Mouse (Mus musculus) CH12.LX (cell line): ENCODE measurements around the gene Eif5. TPM values are rescaled to one million over a fixed set of nuclear protein-coding genes. Genes with fewer than 3 reads are reported as not detected.

Experiments
- DNase-seq: peaks from one replicate; pipeline ENCODE4 v3.0.0-alpha.2; 2013; ENCODE audit errors: extremely low read depth
- H3K27ac ChIP-seq: 2 replicates; pipeline ENCODE4 v1.5.1; 2012; ENCODE audit warnings: low read depth, mild to moderate bottlenecking, control low read depth, moderate library complexity; ENCODE audit not compliant: insufficient read depth
- H3K27me3 ChIP-seq: replicated peaks from 2 replicates; pipeline ENCODE3; 2012; ENCODE audit warnings: inconsistent platforms
- H3K36me3 ChIP-seq, 2 experiments: replicated peaks in 1 of 2; 2 replicates each; pipeline versions ENCODE3 to v1.6.1; 2012; ENCODE audit warnings: inconsistent platforms in 1 of 2, low read length in 1 of 2, mild to moderate bottlenecking in 1 of 2, mixed read lengths in 1 of 2, moderate library complexity in 1 of 2; ENCODE audit not compliant: control insufficient read depth in 1 of 2, insufficient read depth in 1 of 2
- H3K4me1 ChIP-seq, 2 experiments: 2 replicates each; pipeline ENCODE4 v1.6.1; 2012; ENCODE audit warnings: inconsistent platforms in 1 of 2, moderate library complexity in 1 of 2; ENCODE audit not compliant: insufficient read depth in 2 of 2, control insufficient read depth in 1 of 2
- H3K4me2 ChIP-seq: 2 replicates; pipeline ENCODE4 v1.6.1; 2012; ENCODE audit warnings: low read depth, mild to moderate bottlenecking, control low read depth; ENCODE audit not compliant: poor library complexity, insufficient read depth, severe bottlenecking
- H3K4me3 ChIP-seq, 3 experiments: fragments of 150-350 bp in 1 of 3; sonication (generic) in 1 of 3; replicated peaks in 1 of 3; 2 replicates each; pipeline versions ENCODE3 to v1.5.1; 2011 to 2012; ENCODE audit warnings: low read depth in 2 of 3, low read length in 2 of 3, mild to moderate bottlenecking in 2 of 3, moderate library complexity in 2 of 3, control low read depth in 1 of 3, improper control_type of control experiment in 1 of 3, inconsistent platforms in 1 of 3, mixed read lengths in 1 of 3; ENCODE audit not compliant: poor library complexity in 1 of 3
- H3K79me2 ChIP-seq: replicated peaks from 2 replicates; pipeline ENCODE4 v1.6.1; 2012; ENCODE audit warnings: mild to moderate bottlenecking, moderate library complexity; ENCODE audit not compliant: control insufficient read depth, poor library complexity, insufficient read depth, severe bottlenecking; ENCODE audit errors: extremely low read depth
- H3K9ac ChIP-seq: 2 replicates; pipeline ENCODE4 v1.6.1; 2012; ENCODE audit warnings: low read depth, mild to moderate bottlenecking, control low read depth, moderate library complexity; ENCODE audit not compliant: insufficient read depth
- H3K9me3 ChIP-seq: replicated peaks from 2 replicates; pipeline ENCODE3; 2012; ENCODE audit warnings: low read length, inconsistent platforms, mixed read lengths
- ELF1 ChIP-seq: IDR thresholded peaks from 2 replicates; pipeline ENCODE4 v1.6.1; 2014; ENCODE audit warnings: low read depth, mild to moderate bottlenecking, inconsistent platforms, low read length, improper control_type of control experiment
- EP300 ChIP-seq: IDR thresholded peaks from 2 replicates; pipeline ENCODE4 v1.6.1; 2011; ENCODE audit warnings: low read length, improper control_type of control experiment
- HCFC1 ChIP-seq: IDR thresholded peaks from 2 replicates; pipeline ENCODE4 v1.6.1; 2012; ENCODE audit warnings: low read depth, mild to moderate bottlenecking, inconsistent platforms, low read length, improper control_type of control experiment
- IRF4 ChIP-seq: IDR thresholded peaks from 2 replicates; pipeline ENCODE4 v1.6.1; 2014; ENCODE audit warnings: low read depth, mild to moderate bottlenecking, inconsistent platforms, low read length, improper control_type of control experiment
- JUND ChIP-seq: conservative IDR thresholded peaks from 2 replicates; pipeline ENCODE4 v1.6.1; 2011; ENCODE audit warnings: low read depth, low read length, improper control_type of control experiment
- MXI1 ChIP-seq: IDR thresholded peaks from 2 replicates; pipeline ENCODE4 v1.6.1; 2011; ENCODE audit warnings: mild to moderate bottlenecking, low read depth, low read length, improper control_type of control experiment
- NELFE ChIP-seq: IDR thresholded peaks from 2 replicates; pipeline ENCODE4 v1.6.1; 2011; ENCODE audit warnings: low read depth, low read length, improper control_type of control experiment
- RAD21 ChIP-seq: IDR thresholded peaks from 2 replicates; pipeline ENCODE4 v1.6.1; 2011; ENCODE audit warnings: low read depth, mild to moderate bottlenecking, low read length, improper control_type of control experiment, moderate library complexity
- SMC3 ChIP-seq: IDR thresholded peaks from 2 replicates; pipeline ENCODE4 v1.6.1; 2011; ENCODE audit warnings: low read depth, low read length, improper control_type of control experiment
- UBTF ChIP-seq: IDR thresholded peaks from 2 replicates; pipeline ENCODE4 v1.6.1; 2012; ENCODE audit warnings: low read depth, mild to moderate bottlenecking, inconsistent platforms, low read length, improper control_type of control experiment, moderate library complexity
- USF2 ChIP-seq: conservative IDR thresholded peaks from 2 replicates; pipeline ENCODE4 v1.6.1; 2011; ENCODE audit warnings: low read depth, low read length, improper control_type of control experiment
- ZKSCAN1 ChIP-seq: IDR thresholded peaks from 2 replicates; pipeline ENCODE4 v1.6.1; 2012; ENCODE audit warnings: low read depth, inconsistent platforms, low read length, improper control_type of control experiment, borderline replicate concordance
- ZMIZ1 ChIP-seq: IDR thresholded peaks from 2 replicates; pipeline ENCODE4 v1.6.1; 2012; ENCODE audit warnings: low read depth, mild to moderate bottlenecking, inconsistent platforms, low read length, improper control_type of control experiment
- dilution Hi-C: fragments of 300-500 bp; cut with MboI; formaldehyde crosslinking; loops from 2 replicates; pipeline ENCODE4 v1.14.3; 2020; ENCODE audit warnings: low sequenced_read_pairs; ENCODE audit not compliant: extremely low pct_unique_long_range_greater_than_20kb, extremely low pct_ligation_motif_present
- in situ Hi-C: fragments of 300-500 bp; cut with MboI; formaldehyde crosslinking; loops from 3 replicates; pipeline ENCODE4 v1.14.3; 2019; ENCODE audit warnings: low sequenced_read_pairs, low pct_ligation_motif_present, low pct_unique_long_range_greater_than_20kb, mixed read lengths
- polyA plus RNA-seq: library from polyadenylated mRNA; unstranded; fragments of >175 nt; gene quantifications from 2 replicates; pipeline ENCODE4 v1.2.1, GENCODE M21; 2012; ENCODE audit warnings: low read depth; ENCODE audit not compliant: insufficient read length
- total RNA-seq, 2 experiments: library from RNA; depleted of rRNA; stranded (reverse); fragments of 300-350 nt in 1 of 2; fragments of >200 nt in 1 of 2; gene quantifications; 2 replicates each; pipeline ENCODE4 v1.2.3; 2012 to 2014

Gene Eif5
- total and polyA plus RNA-seq, 3 experiments, result 118 to 284 (median 156) TPM

GRCm38 (mm10) chr12:111518391-111518790 is 19.4 kb upstream of the Eif5 start:
- H3K79me2 ChIP-seq, result no peaks in the 10 kb centered on the region
- H3K36me3 ChIP-seq, result no peaks in the 10 kb centered on the region
- H3K4me1 ChIP-seq, result peaks cover 7 to 29% of the 10 kb centered on the region in 2 experiments
- no peak overlapping the region for H3K4me3 ChIP-seq
- in situ Hi-C loops, result no loop called here
- no peak for DNase-seq
- H3K4me2 ChIP-seq, result no peak overlapping the region
- dilution Hi-C loops, result no loop called here
- no peaks in the 10 kb centered on the region for H3K27me3 ChIP-seq
- peaks cover 13% of the 10 kb centered on the region for H3K9me3 ChIP-seq
- H3K27ac ChIP-seq, result no peak overlapping the region
- no peak overlapping the region for H3K9ac ChIP-seq
- no peak for TF ChIP-seq IRF4
- no peak for TF ChIP-seq NELFE

- Histone ChIP-seq H3K79me2 (no peaks in the 10 kb centered on the region), H3K4me2 (no peak overlapping the region), H3K9me3 (peaks cover 13% of the 10 kb centered on the region), H3K27me3 (no peaks in the 10 kb centered on the region), H3K27ac (no peak overlapping the region), H3K36me3 (no peaks in the 10 kb centered on the region), H3K4me3 (no peak overlapping the region), H3K9ac (no peak overlapping the region), H3K4me1 (peaks cover 3 to 21% of the 10 kb centered on the region in 2 experiments)
- dilution Hi-C loops, result no loop called here
- in situ Hi-C loops, result no loop called here
- TF ChIP-seq HCFC1 (no peak), RAD21 (no peak), EP300 (no peak), JUND (no peak), ELF1 (no peak), USF2 (no peak), SMC3 (no peak), ZKSCAN1 (no peak)
- no peak for DNase-seq
Observed at GRCm38 (mm10) chr12:111519821-111520220, 18.0 kb upstream of the Eif5 start.

DNA sequence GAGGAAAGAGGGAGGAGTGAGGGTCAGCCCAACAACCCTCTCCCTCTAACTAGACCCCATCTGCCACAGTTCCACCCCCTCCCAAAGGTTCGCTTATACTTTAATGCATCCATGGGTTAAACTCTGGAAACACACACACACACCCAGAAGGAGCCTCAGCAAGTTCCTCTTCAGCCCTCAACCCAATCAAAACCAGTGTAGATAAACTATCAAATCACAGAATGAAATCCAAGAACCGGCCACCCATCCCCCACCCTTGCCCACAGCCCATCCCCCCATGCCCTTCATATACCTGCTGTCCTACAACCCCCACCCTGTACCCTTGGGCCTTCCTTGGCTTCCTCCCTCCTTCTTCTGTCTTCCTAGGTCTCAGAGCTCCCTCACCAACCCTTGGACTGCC is 16.8 kb upstream of the Eif5 start:
- DNase-seq, result no peak
- TF ChIP-seq SMC3 (no peak), EP300 (no peak), UBTF (no peak), ELF1 (no peak), ZMIZ1 (no peak), MXI1 (no peak)
- dilution Hi-C loops, result no loop called here

More for the DNA sequence above, 16.8 kb upstream of the Eif5 start:
- Histone ChIP-seq H3K27ac (no peak overlapping the region), H3K36me3 (no peaks in the 10 kb centered on the region), H3K4me1 (peaks cover 0 to 15% of the 10 kb centered on the region in 2 experiments; a peak in 2 of 4 replicates), H3K79me2 (no peaks in the 10 kb centered on the region), H3K9ac (no peak overlapping the region), H3K4me3 (no peak overlapping the region), H3K9me3 (peaks cover 11% of the 10 kb centered on the region), H3K27me3 (no peaks in the 10 kb centered on the region), H3K4me2 (no peak overlapping the region)
- in situ Hi-C loops, result no loop called here
